Mouse (Mus musculus): ENCODE data around the gene Mybbp1a.

Mybbp1a gene

GRCm38 (mm10) chr11:72447475-72447874 is 6.3 kb downstream of the Mybbp1a start:
- no peak for DNase-seq

DNA sequence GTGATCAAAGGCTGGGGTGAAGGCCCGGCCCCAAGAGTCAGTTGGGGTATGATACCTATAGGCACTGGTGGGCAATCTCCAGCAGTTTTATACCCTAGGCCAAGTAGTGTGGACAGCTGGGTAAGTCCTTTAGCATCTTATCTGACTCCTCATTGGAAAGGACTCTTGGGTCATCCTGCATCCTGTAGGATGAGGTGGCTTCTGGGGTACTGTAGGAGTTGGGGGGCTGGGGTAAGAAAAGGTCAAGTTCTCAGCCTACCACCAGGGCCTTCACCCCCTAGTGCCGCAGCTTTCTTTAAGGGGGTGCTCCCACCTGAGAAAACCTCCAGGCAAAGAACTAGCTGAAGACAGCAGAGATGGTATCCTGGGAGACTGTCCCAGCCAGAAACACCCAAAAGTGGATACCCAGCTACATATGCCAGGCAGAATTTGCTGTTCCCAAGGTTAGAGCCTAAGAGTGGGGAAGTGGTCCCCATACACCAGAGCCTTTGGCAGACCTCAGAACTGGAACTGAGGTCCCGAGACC is 11.0 kb downstream of the Mybbp1a start:
- no peak for DNase-seq

DNA sequence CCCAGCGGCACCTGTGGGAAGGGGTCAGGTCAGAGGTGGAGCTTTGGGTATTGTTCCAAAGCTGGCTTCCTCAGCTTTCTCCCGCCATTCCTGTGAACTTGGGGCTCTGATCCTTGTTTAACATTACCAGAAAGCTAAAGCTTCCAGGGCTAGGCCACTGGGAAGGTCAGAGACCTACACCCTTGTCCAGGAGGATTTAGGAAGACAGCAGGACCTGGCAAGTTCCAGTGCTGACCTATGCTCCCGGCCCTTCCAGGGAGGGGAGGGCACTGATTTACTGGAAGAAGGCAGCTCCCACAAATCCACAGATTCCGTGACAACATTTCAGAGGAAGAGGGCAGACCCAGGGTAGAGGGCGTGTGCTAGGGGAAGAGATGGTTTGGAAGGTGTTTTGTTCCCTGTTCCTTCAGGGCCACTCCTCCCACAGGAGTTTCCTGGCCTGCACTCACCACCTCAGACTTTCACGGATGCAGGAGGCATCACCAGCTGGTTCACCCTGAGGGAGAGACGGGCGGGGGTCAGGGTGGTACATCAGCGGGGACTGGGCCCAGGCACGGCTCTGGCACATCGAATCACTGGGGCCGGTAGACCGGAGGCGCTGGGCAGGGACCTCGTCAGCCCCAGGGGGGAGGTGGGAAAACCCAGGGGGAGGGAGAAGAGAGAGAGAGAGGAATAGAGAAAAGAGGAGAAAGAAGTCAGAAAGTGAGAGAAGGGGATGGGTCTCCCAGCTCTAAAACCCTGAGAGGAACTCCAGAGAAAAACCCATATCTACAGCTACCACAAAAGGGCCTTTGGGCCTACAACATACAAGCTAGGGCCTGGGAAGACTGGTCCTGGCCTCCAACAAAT is 12.2 kb downstream of the Mybbp1a start:
- DNase-seq, result no peak

- no peak for DNase-seq
Measured at GRCm38 (mm10) chr11:72455694-72456093, 14.5 kb downstream of the Mybbp1a start.

DNA sequence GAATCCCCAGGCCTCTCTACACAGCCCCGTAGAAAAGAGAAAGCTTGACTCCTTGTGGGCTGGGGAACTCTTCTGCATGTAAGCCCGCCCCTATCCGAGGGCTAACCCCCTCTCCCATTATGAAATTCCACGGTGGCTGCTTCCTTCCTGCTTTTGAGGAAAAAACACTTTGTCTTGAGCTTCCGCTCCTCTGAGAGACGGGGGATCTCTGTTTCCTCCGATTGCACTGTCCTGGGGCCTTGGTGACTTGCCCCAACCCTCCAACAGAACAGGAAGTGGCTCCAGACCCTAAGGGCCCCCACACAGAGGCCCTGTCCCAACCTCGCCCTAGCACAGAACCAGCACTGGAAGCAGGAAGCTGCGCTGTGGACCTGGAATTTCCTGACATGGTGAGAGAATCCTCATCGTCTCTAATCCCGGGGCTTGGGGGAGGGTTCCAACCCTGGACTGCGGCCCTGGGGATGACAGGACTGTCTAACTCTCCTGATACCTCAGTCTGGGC is 16.9 kb downstream of the Mybbp1a start:
- DNase-seq, result peak; percentile 73 to 88

- no peak for DNase-seq
Measured at GRCm38 (mm10) chr11:72458502-72458901, 17.3 kb downstream of the Mybbp1a start.

- no peak for DNase-seq
Measured at GRCm38 (mm10) chr11:72461500-72461981, 20.4 kb downstream of the Mybbp1a start.

GRCm38 (mm10) chr11:72464821-72465220 is 23.7 kb downstream of the Mybbp1a start:
- no peak for DNase-seq

GRCm38 (mm10) chr11:72465978-72466693 is 25.0 kb downstream of the Mybbp1a start:
- peak; percentile 54 to 58 for DNase-seq

DNA sequence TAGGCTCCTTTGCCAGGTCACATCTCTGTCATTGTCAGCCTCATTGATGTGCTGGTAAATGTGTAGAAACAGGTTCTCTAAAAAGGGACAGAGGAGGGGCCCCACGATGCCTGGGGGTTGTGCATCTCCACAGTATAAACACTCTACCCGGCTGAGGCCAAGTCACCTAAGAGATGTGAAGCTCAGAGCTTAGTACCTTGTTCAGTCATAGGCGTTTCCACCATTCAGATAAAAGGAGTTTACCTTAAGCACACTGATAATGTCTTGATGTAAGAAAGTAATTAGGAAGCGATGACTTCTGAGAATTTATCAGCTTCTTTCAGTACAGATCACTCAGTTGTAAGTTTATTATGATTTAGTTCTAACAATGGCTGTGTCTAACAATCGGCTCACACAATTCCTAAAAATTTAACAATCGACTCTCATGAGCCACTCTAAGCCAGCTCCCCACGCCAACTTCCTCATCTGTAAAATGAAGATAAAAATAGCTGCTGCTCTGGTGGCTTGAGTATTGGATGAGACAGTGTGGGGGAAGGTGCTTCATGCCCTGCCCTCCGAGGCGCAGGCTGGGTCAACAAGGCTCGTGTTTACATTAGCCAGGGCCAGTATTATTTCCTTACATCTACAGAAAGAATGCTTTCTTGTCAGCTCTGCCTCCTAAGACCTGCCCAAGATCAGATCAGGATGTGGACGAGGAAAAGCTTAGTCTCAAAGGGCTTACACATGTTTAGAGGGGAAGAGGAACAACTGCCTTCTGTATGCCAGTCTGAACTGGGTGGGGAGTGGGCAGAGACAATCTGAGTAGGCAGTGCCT is 25.7 kb downstream of the Mybbp1a start:
- peak; percentile 68 to 86 for DNase-seq

DNA sequence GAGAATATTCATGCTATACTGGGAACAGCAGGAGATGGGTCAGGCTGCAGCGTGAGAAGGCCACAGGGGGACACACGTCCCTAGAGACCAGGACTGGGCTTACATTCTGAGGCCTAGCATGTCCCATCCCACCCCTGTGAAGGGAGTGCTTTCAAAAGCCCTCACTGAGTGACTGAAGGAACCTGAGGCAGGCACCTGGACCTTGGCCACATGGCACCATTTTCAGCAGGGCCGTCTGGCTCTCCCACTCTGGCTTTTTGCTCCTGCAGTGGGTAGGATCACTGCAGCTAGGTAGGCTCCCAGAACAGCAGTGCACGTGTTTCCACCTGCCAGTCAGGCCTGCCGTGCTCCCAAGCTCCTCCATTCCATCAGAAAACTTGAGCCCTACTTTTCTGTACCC is 27.4 kb downstream of the Mybbp1a start:
- DNase-seq, result no peak

- DNase-seq, result peak; percentile 89 to 94
Measured at GRCm38 (mm10) chr11:72469217-72469616, 28.1 kb downstream of the Mybbp1a start.

DNA sequence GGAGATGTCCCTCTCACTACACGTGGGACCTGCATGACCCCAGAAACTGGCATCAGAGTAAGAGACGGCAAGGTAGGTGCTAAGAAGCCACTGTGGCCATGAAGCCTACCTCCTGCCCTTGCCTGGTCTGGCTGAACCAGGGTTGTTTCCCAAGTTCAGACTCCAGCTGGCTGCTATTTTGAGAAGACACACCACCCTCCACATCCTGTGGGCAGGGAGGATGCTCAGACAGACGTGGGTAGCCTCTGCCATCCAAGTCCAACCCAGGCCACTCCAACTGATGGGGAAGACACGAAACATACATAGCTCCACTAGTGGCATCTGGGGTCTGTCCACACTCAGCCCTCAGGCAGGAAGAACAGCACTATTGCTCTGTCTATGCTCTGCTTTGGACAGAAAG is 28.8 kb downstream of the Mybbp1a start:
- DNase-seq, result peak in 1 of 2 experiments; percentile 21

- no peak for DNase-seq
Measured at GRCm38 (mm10) chr11:72471381-72471780, 30.2 kb downstream of the Mybbp1a start.

- DNase-seq, result peak; percentile 43 to 67
Measured at GRCm38 (mm10) chr11:72473540-72473939, 32.4 kb downstream of the Mybbp1a start.

GRCm38 (mm10) chr11:72474926-72475325 is 33.8 kb downstream of the Mybbp1a start:
- no peak for DNase-seq

DNA sequence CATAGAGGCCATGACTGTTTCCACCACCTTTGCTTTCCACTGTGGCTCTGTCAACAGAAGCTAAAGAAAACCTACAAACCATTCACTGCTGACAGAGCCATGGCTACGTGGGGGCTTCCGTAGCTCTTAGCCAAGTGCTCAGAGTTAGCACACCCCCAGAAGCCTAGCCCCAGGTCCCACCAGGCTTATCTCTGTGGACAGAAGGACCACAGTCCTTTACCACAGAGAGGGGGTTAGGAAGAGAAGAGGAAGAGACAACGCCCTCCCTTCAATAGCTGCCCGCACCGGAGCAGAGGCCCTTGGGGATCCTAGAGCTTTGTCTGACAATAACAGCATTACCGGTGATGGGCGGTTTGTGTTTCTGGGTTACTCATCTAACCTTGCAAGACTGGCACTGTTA is 34.3 kb downstream of the Mybbp1a start:
- peak in 1 of 2 experiments; percentile 23 for DNase-seq

GRCm38 (mm10) chr11:72476074-72476625 is 35.0 kb downstream of the Mybbp1a start:
- no peak for DNase-seq

GRCm38 (mm10) chr11:72477182-72477581 is 36.0 kb downstream of the Mybbp1a start:
- DNase-seq, result no peak

DNA sequence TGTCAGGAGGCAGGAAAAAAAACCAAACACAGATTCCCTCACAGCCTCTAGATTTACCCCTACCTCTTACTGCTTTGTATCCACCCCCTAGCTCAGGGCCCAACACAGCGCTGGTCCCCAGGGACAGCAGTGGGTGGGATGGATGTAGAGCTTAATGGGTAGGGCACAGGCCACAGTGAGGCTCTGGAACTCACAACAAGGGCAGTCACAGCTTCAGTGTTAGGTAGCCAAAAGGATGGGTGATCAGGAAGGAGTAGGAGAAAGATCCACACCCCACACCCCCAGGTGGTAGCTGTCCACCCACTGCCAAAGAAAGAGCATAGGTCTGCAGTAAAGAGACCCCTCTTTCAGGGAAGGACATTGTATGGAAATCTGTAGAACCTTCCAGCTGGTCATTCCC is 36.5 kb downstream of the Mybbp1a start:
- DNase-seq, result no peak

- peak; percentile 30 to 70 for DNase-seq
Measured at GRCm38 (mm10) chr11:72478228-72478627, 37.1 kb downstream of the Mybbp1a start.

GRCm38 (mm10) chr11:72479499-72479898 is 38.3 kb downstream of the Mybbp1a start:
- DNase-seq, result no peak
